Mouse (Mus musculus): ENCODE measurements around the gene Olfr116. TPM values are rescaled to one million over a fixed set of nuclear protein-coding genes. Genes with fewer than 3 reads are reported as not detected.

The Olfr116 gene
- total and polyA plus RNA-seq, 3 experiments, result not detected

GRCm38 (mm10) chr17:37577563-37577962, 49.4 kb downstream of the Olfr116 start, which contains the start of gene Olfr113:
Gene Olfr113, minus strand, starts transcription at chr17:37577663.
- H3K27ac ChIP-seq (ENCODE audit: insufficient read depth, low read depth), result no peak within 1 kb of the TSS
- H3K4me1 ChIP-seq (ENCODE audit: control insufficient read depth in 1 of 2, insufficient read depth in 2 of 2), result no peaks in the 10 kb centered on the region
- dilution Hi-C loops (cut with MboI; ENCODE audit: extremely low pct_ligation_motif_present, extremely low pct_unique_long_range_greater_than_20kb, low sequenced_read_pairs), result no loop called here
- TF ChIP-seq USF1 (IDR thresholded peaks at IDR 0.05; ENCODE audit: low read depth, low read length), result no peak
- no peak for TF ChIP-seq RCOR1 (conservative IDR thresholded peaks at IDR 0.05; ENCODE audit: low read depth, low read length)
- TF ChIP-seq ZMIZ1 (IDR thresholded peaks at IDR 0.05; ENCODE audit: low read depth, low read length), result no peak
- TF ChIP-seq PAX5 (IDR thresholded peaks at IDR 0.05; ENCODE audit: low read length), result no peak
- no peak for TF ChIP-seq SMC3 (IDR thresholded peaks at IDR 0.05; ENCODE audit: low read depth, low read length)
- no peak for TF ChIP-seq SIN3A (IDR thresholded peaks at IDR 0.05; ENCODE audit: low read length)
- no peak for TF ChIP-seq USF2 (conservative IDR thresholded peaks at IDR 0.05; ENCODE audit: low read depth, low read length)
- TF ChIP-seq TBP (conservative IDR thresholded peaks at IDR 0.05; ENCODE audit: low read depth, low read length), result no peak
- no peak for TF ChIP-seq ELF1 (IDR thresholded peaks at IDR 0.05; ENCODE audit: low read depth, low read length)
- no peak for TF ChIP-seq NRF1 (IDR thresholded peaks at IDR 0.05; ENCODE audit: low read depth, low read length)
- TF ChIP-seq CTCF (conservative IDR thresholded peaks at IDR 0.05 in 1 of 2, IDR thresholded peaks at IDR 0.05 in 1 of 2; ENCODE audit: low read depth in 2 of 2, low read length in 2 of 2), result no peak
- TF ChIP-seq ZC3H11A (IDR thresholded peaks at IDR 0.05; ENCODE audit: low read depth, low read length), result no peak
- no peak for TF ChIP-seq JUN (IDR thresholded peaks at IDR 0.05; ENCODE audit: insufficient read depth, low read depth, low read length)
- no peak within 1 kb of the TSS for H3K9ac ChIP-seq (ENCODE audit: insufficient read depth, low read depth)
- DNase-seq (ENCODE audit: extremely low read depth), result no peak
- no peaks in the 10 kb centered on the region for H3K79me2 ChIP-seq (replicated peaks; ENCODE audit: control insufficient read depth, extremely low read depth, insufficient read depth, poor library complexity, severe bottlenecking)
- H3K9me3 ChIP-seq (replicated peaks; ENCODE audit: low read length), result peaks cover 2% of the 10 kb centered on the region
- H3K4me2 ChIP-seq (ENCODE audit: insufficient read depth, low read depth, poor library complexity, severe bottlenecking), result no peak within 1 kb of the TSS
- no peaks in the 10 kb centered on the region for H3K36me3 ChIP-seq (replicated peaks in 1 of 2; ENCODE audit: control insufficient read depth in 1 of 2, insufficient read depth in 1 of 2, low read length in 1 of 2)
- in situ Hi-C loops (cut with MboI; ENCODE audit: low pct_ligation_motif_present, low pct_unique_long_range_greater_than_20kb, low sequenced_read_pairs), result no loop called here
- no peak within 1 kb of the TSS for H3K4me3 ChIP-seq (replicated peaks in 1 of 3; ENCODE audit: low read depth in 2 of 3, low read length in 2 of 3, poor library complexity in 1 of 3)
- no peaks in the 10 kb centered on the region for H3K27me3 ChIP-seq (replicated peaks)

Other genes with a start within 250 kb of the Olfr116 start
Only the 20 nearest of the 22 such genes appear.
- not detected in 2 replicates for gene Olfr107, start 228.0 kb downstream of the Olfr116 start, total RNA-seq (2012; rRNA removed)
- not detected in 2 replicates for gene Olfr107, start 228.0 kb downstream of the Olfr116 start, total RNA-seq (2014; rRNA removed)
- 0.05 TPM in 1 of 2 replicates, not detected in the other for gene Olfr107, start 228.0 kb downstream of the Olfr116 start, polyA plus RNA-seq (2012; ENCODE audit: insufficient read length, low read depth)
- not detected in 2 replicates for gene Olfr108, start 181.7 kb downstream of the Olfr116 start, total RNA-seq (2012; rRNA removed)
- not detected in 2 replicates for gene Olfr108, start 181.7 kb downstream of the Olfr116 start, total RNA-seq (2014; rRNA removed)
- not detected in 2 replicates for gene Olfr108, start 181.7 kb downstream of the Olfr116 start, polyA plus RNA-seq (2012; ENCODE audit: insufficient read length, low read depth)
- gene Olfr109, start 168.3 kb downstream of the Olfr116 start, total RNA-seq (2012; rRNA removed), result not detected in 2 replicates
- gene Olfr109, start 168.3 kb downstream of the Olfr116 start, total RNA-seq (2014; rRNA removed), result not detected in 2 replicates
- not detected in 2 replicates for gene Olfr109, start 168.3 kb downstream of the Olfr116 start, polyA plus RNA-seq (2012; ENCODE audit: insufficient read length, low read depth)
- gene H2-M2, start 143.6 kb downstream of the Olfr116 start, total RNA-seq (2012; rRNA removed), result not detected in 2 replicates
- not detected in 2 replicates for gene H2-M2, start 143.6 kb downstream of the Olfr116 start, total RNA-seq (2014; rRNA removed)
- gene H2-M2, start 143.6 kb downstream of the Olfr116 start, polyA plus RNA-seq (2012; ENCODE audit: insufficient read length, low read depth), result 2.1 and 2.9 TPM in 2 replicates
- not detected in 2 replicates for gene Olfr110, start 134.7 kb downstream of the Olfr116 start, total RNA-seq (2012; rRNA removed)
- not detected in 2 replicates for gene Olfr110, start 134.7 kb downstream of the Olfr116 start, total RNA-seq (2014; rRNA removed)
- not detected in 2 replicates for gene Olfr110, start 134.7 kb downstream of the Olfr116 start, polyA plus RNA-seq (2012; ENCODE audit: insufficient read length, low read depth)
- not detected in 2 replicates for gene Olfr111, start 119.2 kb downstream of the Olfr116 start, total RNA-seq (2012; rRNA removed)
- gene Olfr111, start 119.2 kb downstream of the Olfr116 start, total RNA-seq (2014; rRNA removed), result not detected in 2 replicates
- gene Olfr111, start 119.2 kb downstream of the Olfr116 start, polyA plus RNA-seq (2012; ENCODE audit: insufficient read length, low read depth), result not detected in 2 replicates
- gene Olfr112, start 57.7 kb downstream of the Olfr116 start, total RNA-seq (2012; rRNA removed), result not detected in 2 replicates
- gene Olfr112, start 57.7 kb downstream of the Olfr116 start, total RNA-seq (2014; rRNA removed), result not detected in 2 replicates
- gene Olfr112, start 57.7 kb downstream of the Olfr116 start, polyA plus RNA-seq (2012; ENCODE audit: insufficient read length, low read depth), result not detected in 2 replicates
- gene Olfr113, start 49.5 kb downstream of the Olfr116 start, total RNA-seq (2012; rRNA removed), result not detected in 2 replicates
- gene Olfr113, start 49.5 kb downstream of the Olfr116 start, total RNA-seq (2014; rRNA removed), result not detected in 2 replicates
- gene Olfr113, start 49.5 kb downstream of the Olfr116 start, polyA plus RNA-seq (2012; ENCODE audit: insufficient read length, low read depth), result not detected in 2 replicates
- not detected in 2 replicates for gene Olfr114, start 34.5 kb downstream of the Olfr116 start, total RNA-seq (2012; rRNA removed)
- not detected in 2 replicates for gene Olfr114, start 34.5 kb downstream of the Olfr116 start, total RNA-seq (2014; rRNA removed)
- not detected in 2 replicates for gene Olfr114, start 34.5 kb downstream of the Olfr116 start, polyA plus RNA-seq (2012; ENCODE audit: insufficient read length, low read depth)
- gene Olfr115, start 90 bp downstream of the Olfr116 start, total RNA-seq (2012; rRNA removed), result not detected in 2 replicates
- gene Olfr115, start 90 bp downstream of the Olfr116 start, total RNA-seq (2014; rRNA removed), result not detected in 2 replicates
- not detected in 2 replicates for gene Olfr115, start 90 bp downstream of the Olfr116 start, polyA plus RNA-seq (2012; ENCODE audit: insufficient read length, low read depth)
- not detected in 2 replicates for gene Olfr117, start 36.6 kb upstream of the Olfr116 start, total RNA-seq (2012; rRNA removed)
- gene Olfr117, start 36.6 kb upstream of the Olfr116 start, total RNA-seq (2014; rRNA removed), result not detected in 2 replicates
- gene Olfr117, start 36.6 kb upstream of the Olfr116 start, polyA plus RNA-seq (2012; ENCODE audit: insufficient read length, low read depth), result not detected in 2 replicates
- gene Olfr118, start 39.8 kb upstream of the Olfr116 start, total RNA-seq (2012; rRNA removed), result not detected in 2 replicates
- gene Olfr118, start 39.8 kb upstream of the Olfr116 start, total RNA-seq (2014; rRNA removed), result not detected in 2 replicates
- not detected in 2 replicates for gene Olfr118, start 39.8 kb upstream of the Olfr116 start, polyA plus RNA-seq (2012; ENCODE audit: insufficient read length, low read depth)
- not detected in 2 replicates for gene Olfr119, start 69.4 kb upstream of the Olfr116 start, total RNA-seq (2012; rRNA removed)
- not detected in 2 replicates for gene Olfr119, start 69.4 kb upstream of the Olfr116 start, total RNA-seq (2014; rRNA removed)
- not detected in 2 replicates for gene Olfr119, start 69.4 kb upstream of the Olfr116 start, polyA plus RNA-seq (2012; ENCODE audit: insufficient read length, low read depth)
- not detected in 2 replicates for gene Olfr120, start 94.6 kb upstream of the Olfr116 start, total RNA-seq (2012; rRNA removed)
- gene Olfr120, start 94.6 kb upstream of the Olfr116 start, total RNA-seq (2014; rRNA removed), result not detected in 2 replicates
- not detected in 2 replicates for gene Olfr120, start 94.6 kb upstream of the Olfr116 start, polyA plus RNA-seq (2012; ENCODE audit: insufficient read length, low read depth)
- gene Olfr121, start 121.7 kb upstream of the Olfr116 start, total RNA-seq (2012; rRNA removed), result not detected in 2 replicates
- gene Olfr121, start 121.7 kb upstream of the Olfr116 start, total RNA-seq (2014; rRNA removed), result not detected in 2 replicates
- gene Olfr121, start 121.7 kb upstream of the Olfr116 start, polyA plus RNA-seq (2012; ENCODE audit: insufficient read length, low read depth), result not detected in 2 replicates
- gene Olfr122, start 141.4 kb upstream of the Olfr116 start, total RNA-seq (2012; rRNA removed), result not detected in 2 replicates
- not detected in 2 replicates for gene Olfr122, start 141.4 kb upstream of the Olfr116 start, total RNA-seq (2014; rRNA removed)
- gene Olfr122, start 141.4 kb upstream of the Olfr116 start, polyA plus RNA-seq (2012; ENCODE audit: insufficient read length, low read depth), result not detected in 2 replicates
- gene Olfr123, start 166.3 kb upstream of the Olfr116 start, total RNA-seq (2012; rRNA removed), result not detected in 2 replicates
- gene Olfr123, start 166.3 kb upstream of the Olfr116 start, total RNA-seq (2014; rRNA removed), result not detected in 2 replicates
- not detected in 2 replicates for gene Olfr123, start 166.3 kb upstream of the Olfr116 start, polyA plus RNA-seq (2012; ENCODE audit: insufficient read length, low read depth)
- not detected in 2 replicates for gene Olfr124, start 172.7 kb upstream of the Olfr116 start, total RNA-seq (2012; rRNA removed)
- gene Olfr124, start 172.7 kb upstream of the Olfr116 start, total RNA-seq (2014; rRNA removed), result not detected in 2 replicates
- not detected in 2 replicates for gene Olfr124, start 172.7 kb upstream of the Olfr116 start, polyA plus RNA-seq (2012; ENCODE audit: insufficient read length, low read depth)
- gene Olfr125, start 205.8 kb upstream of the Olfr116 start, total RNA-seq (2012; rRNA removed), result not detected in 2 replicates
- not detected in 2 replicates for gene Olfr125, start 205.8 kb upstream of the Olfr116 start, total RNA-seq (2014; rRNA removed)
- gene Olfr125, start 205.8 kb upstream of the Olfr116 start, polyA plus RNA-seq (2012; ENCODE audit: insufficient read length, low read depth), result not detected in 2 replicates
- gene Olfr126, start 220.3 kb upstream of the Olfr116 start, total RNA-seq (2012; rRNA removed), result not detected in 2 replicates
- gene Olfr126, start 220.3 kb upstream of the Olfr116 start, total RNA-seq (2014; rRNA removed), result not detected in 2 replicates
- not detected in 2 replicates for gene Olfr126, start 220.3 kb upstream of the Olfr116 start, polyA plus RNA-seq (2012; ENCODE audit: insufficient read length, low read depth)